In the genomic region with DNA sequence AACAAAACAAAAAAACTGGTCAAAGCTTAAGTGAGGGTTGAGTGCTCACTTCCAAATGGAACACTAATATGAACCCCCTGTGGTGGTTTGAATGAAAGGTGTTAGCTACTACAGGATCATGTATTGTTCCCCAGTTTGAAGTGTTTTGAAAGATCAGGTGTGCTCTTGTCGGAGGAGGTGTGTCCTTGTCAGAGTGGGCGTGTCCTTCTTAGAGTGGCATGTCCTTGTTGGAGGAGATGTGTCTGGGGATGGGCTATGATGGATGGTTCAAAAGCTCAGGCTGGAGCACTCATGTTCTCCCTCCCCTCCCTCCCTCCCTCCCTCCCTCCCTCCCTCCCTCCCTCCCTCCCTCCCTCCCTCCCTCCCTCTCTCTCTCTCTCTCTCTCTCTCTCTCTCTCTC, we compare ENCODE assay signal across 18 mouse cellular contexts.
"Had no signal": no experiment of that assay in that cellular context is flagged by ENCODE, and none has a peak within 500 bp of the region (broad histone marks: within the 10 kb centered on the region; RNA-seq: fewer than 3 reads in every experiment).

No protein-coding gene starts in this region.

- H3K4me3 ChIP-seq: midbrain, embryonic 10.5 days; midbrain, embryonic 13.5 days; myocyte; neural tube, embryonic 13.5 days; neural tube, embryonic 15.5 days had no signal

- H3K4me1 ChIP-seq: midbrain, embryonic 10.5 days; midbrain, embryonic 13.5 days; neural tube, embryonic 13.5 days; neural tube, embryonic 15.5 days had no signal

- H3K9ac ChIP-seq: lung, embryonic 14.5 days; midbrain, embryonic 13.5 days; neural tube, embryonic 13.5 days; neural tube, embryonic 15.5 days had no signal

- H3K27me3 ChIP-seq: neural tube, embryonic 13.5 days had no signal

- DNase-seq: lung, adult 18-20 months; lung, embryonic 14.5 days; lung, postnatal 10 days; lung, postnatal 4 days; retina, postnatal 1 day; right cerebral cortex, adult 18-20 months; right cerebral cortex, postnatal 25 days; right cerebral cortex, postnatal 4 days; spleen, adult 18-20 months; thymus, adult 18-20 months; thymus, postnatal 14 days; thymus, postnatal 36 days had no signal

- H3K36me3 ChIP-seq: midbrain, embryonic 10.5 days; midbrain, embryonic 13.5 days; neural tube, embryonic 13.5 days; neural tube, embryonic 15.5 days had no signal

- H3K4me2 ChIP-seq: lung, embryonic 14.5 days; midbrain, embryonic 13.5 days; neural tube, embryonic 13.5 days; neural tube, embryonic 15.5 days had no signal

- H3K9me3 ChIP-seq: midbrain, embryonic 13.5 days; neural tube, embryonic 13.5 days; neural tube, embryonic 15.5 days had no signal

- H3K27ac ChIP-seq: midbrain, embryonic 10.5 days; midbrain, embryonic 13.5 days; neural tube, embryonic 13.5 days; neural tube, embryonic 15.5 days had no signal

- ATAC-seq: midbrain, embryonic 13.5 days; midbrain, embryonic 16.5 days had no signal
